Mouse (Mus musculus) hindbrain, postnatal 0 days (tissue): ENCODE data around the gene Lmln. TPM values are rescaled to one million over a fixed set of nuclear protein-coding genes. Genes with fewer than 3 reads are reported as not detected.

Experiments
- ATAC-seq: fragments of 200-750 bp; cut with Nextera tagmentation; 2 replicates; pipeline ENCODE4 v1.8.0; 2017; ENCODE audit warnings: mild to moderate bottlenecking, moderate TSS enrichment, moderate library complexity
- DNase-seq: peaks from one replicate; pipeline ENCODE4 v3.0.0-alpha.2; 2015; ENCODE audit warnings: low spot score
- H3K27ac ChIP-seq: fragments of 300-500 bp; sonication (generic); 2 replicates; pipeline ENCODE4 v1.5.1; 2014; ENCODE audit warnings: mild to moderate bottlenecking
- H3K27me3 ChIP-seq: fragments of 300-500 bp; sonication (generic); 2 replicates; pipeline ENCODE4 v1.6.1; 2014; ENCODE audit warnings: low read length, mixed read lengths; ENCODE audit not compliant: insufficient read depth
- H3K36me3 ChIP-seq: fragments of 300-500 bp; sonication (generic); 2 replicates; pipeline ENCODE4 v1.6.1; 2014; ENCODE audit warnings: low read length, mixed read lengths; ENCODE audit not compliant: insufficient read depth
- H3K4me1 ChIP-seq: fragments of 300-500 bp; sonication (generic); 2 replicates; pipeline ENCODE4 v1.6.1; 2014; ENCODE audit warnings: antibody characterized with exemption, low read length, mixed read lengths; ENCODE audit not compliant: insufficient read depth
- H3K4me2 ChIP-seq: fragments of 300-500 bp; sonication (generic); 2 replicates; pipeline ENCODE4 v1.6.1; 2014; ENCODE audit warnings: low read depth, mild to moderate bottlenecking, low read length, moderate library complexity, mixed read lengths
- H3K4me3 ChIP-seq: fragments of 300-500 bp; sonication (generic); 2 replicates; pipeline ENCODE4 v1.5.1; 2014; ENCODE audit warnings: low read length
- H3K9ac ChIP-seq: fragments of 300-500 bp; sonication (generic); replicated peaks from 2 replicates; pipeline ENCODE4 v1.6.1; 2014; ENCODE audit warnings: mild to moderate bottlenecking, low read length, moderate library complexity, mixed read lengths
- H3K9me3 ChIP-seq: fragments of 300-500 bp; sonication (generic); 2 replicates; pipeline ENCODE4 v1.6.1; 2016; ENCODE audit warnings: low read length, mixed read lengths
- CTCF ChIP-seq: IDR thresholded peaks from 2 replicates; pipeline ENCODE4 v1.5.1; 2016; ENCODE audit warnings: antibody characterized with exemption, control low read depth, low read depth
- WGBS: fragments of 180-500 bp; shearing (Covaris S2); extraction: QIAGEN DNeasy Blood & Tissue Kit; methylation state at CpG from one replicate; pipeline ENCODE4 v1.1.7; 2014; 5-methylcytosine and 5-hydroxymethylcytosine counted together
- polyA plus RNA-seq: library from polyadenylated mRNA; unstranded; fragments of >200 nt; fragmentation: Nextera tagmentation; extraction: Ambion mirVana; gene quantifications from 2 replicates; pipeline ENCODE4 v1.2.1, GENCODE M21; 2015
- total RNA-seq: library from RNA; depleted of rRNA; stranded (reverse); fragments of >200 nt; gene quantifications from 2 replicates; pipeline ENCODE4 v1.2.3, GENCODE M21; 2014

Gene Lmln
- total and polyA plus RNA-seq, 2 experiments from 2014 or later = 2.5 to 5.2 TPM

DNA sequence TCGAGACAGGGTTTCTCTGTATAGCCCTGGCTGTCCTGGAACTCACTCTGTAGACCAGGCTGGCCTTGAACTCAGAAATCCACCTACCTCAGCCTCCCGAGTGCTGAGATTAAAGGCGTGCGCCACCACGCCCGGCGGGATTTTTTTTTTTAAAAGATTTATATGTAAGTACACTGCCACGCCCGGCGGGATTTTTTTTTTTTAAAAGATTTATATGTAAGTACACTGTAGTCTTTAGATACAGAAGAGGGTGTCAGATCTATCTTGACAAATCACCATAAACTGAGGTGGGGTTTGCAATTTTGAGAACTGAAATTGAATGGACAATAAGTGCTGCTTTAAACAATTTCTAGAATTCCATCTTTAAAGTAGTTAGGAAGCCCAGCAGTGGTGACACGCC is 921 bp upstream of the Lmln start:
- Histone ChIP-seq H3K4me3 (no peak overlapping the region), H3K9me3 (no peaks in the 10 kb centered on the region), H3K9ac (no peak overlapping the region), H3K27ac (no peak overlapping the region), H3K4me2 (peak overlapping the region; percentile 89; the same call in 1 of the 2 replicates), H3K27me3 (no peaks in the 10 kb centered on the region), H3K36me3 (peaks cover 21% of the 10 kb centered on the region; the same call in 1 of the 2 replicates), H3K4me1 (0 out of 2 replicates have a peak, but pooled peaks cover 5% of the 10 kb centered on the region)
- WGBS = 56% methylated on average over 11 of the region's 11 CpGs
- DNase-seq = no peak
- ATAC-seq = no peak
- no peak for TF ChIP-seq CTCF

DNA sequence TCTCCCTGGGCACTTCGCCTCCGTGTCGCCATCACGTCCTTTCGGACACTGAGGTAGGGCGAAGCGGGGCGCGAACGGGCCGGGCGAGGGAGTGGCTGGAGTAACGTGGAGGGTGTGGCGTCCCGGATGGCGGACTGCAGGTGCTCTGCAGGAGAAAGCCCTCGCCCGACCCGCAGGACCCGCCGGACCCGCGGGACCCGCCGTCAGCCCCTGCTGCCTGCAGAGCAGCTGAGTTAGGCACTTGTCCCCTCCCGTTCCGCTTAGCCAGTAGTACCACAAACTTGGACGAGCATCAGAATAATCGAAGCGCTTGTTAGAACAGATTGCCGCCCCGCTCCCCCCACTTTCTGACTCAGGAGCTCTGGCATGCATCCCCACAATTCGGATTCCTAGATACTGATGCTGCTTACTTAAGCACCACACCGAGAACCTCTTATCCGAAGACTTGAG is 386 bp downstream of the Lmln start:
- ATAC-seq = no peak; the same call in 1 of the 2 replicates
- peak; percentile 58 for DNase-seq
- under 1% methylated on average over 35 of the region's 35 CpGs for WGBS
- H3K9me3 ChIP-seq = no peaks in the 10 kb centered on the region
- peaks cover 21% of the 10 kb centered on the region; the same call in 1 of the 2 replicates for H3K36me3 ChIP-seq
- peak overlapping the region; percentile 75 for H3K4me3 ChIP-seq
- 0 out of 2 replicates have a peak, but pooled peaks cover 2% of the 10 kb centered on the region for H3K4me1 ChIP-seq
- H3K27me3 ChIP-seq = no peaks in the 10 kb centered on the region
- H3K4me2 ChIP-seq = peak overlapping the region; percentile 89
- H3K9ac ChIP-seq = peak overlapping the region; percentile 78
- H3K27ac ChIP-seq = peak overlapping the region; percentile 69
- TF ChIP-seq CTCF = no peak

DNA sequence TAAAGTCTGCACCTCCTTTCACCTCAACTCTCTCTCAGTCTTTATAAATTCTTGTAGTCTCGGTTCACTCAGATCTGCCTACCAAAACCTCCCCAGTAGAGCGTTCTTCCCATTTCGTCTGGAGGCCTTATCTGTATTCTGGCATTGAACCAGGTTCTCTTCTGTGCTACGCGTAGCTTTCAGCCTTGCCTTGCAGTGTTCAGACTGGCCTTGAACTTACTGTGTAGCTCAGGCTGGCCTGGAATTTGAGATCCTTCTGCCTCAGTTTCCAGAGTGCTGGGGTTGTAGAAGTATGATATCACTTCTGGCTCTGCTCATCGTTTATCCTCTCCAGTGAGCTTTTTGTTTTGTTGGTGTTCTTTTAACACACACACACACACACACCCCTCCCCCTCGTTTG is 946 bp downstream of the Lmln start:
- Histone ChIP-seq H3K9me3 (no peaks in the 10 kb centered on the region), H3K27ac (peak overlapping the region; percentile 69; the same call in 1 of the 2 replicates), H3K4me3 (peak overlapping the region; percentile 75), H3K36me3 (peaks cover 21% of the 10 kb centered on the region; the same call in 1 of the 2 replicates), H3K4me1 (no peaks in the 10 kb centered on the region), H3K9ac (peak overlapping the region; percentile 78), H3K4me2 (peak overlapping the region; percentile 89), H3K27me3 (no peaks in the 10 kb centered on the region)
- ATAC-seq = no peak
- TF ChIP-seq CTCF = no peak
- peak; percentile 25 for DNase-seq
- 9% methylated on average over 7 of the region's 7 CpGs for WGBS

DNA sequence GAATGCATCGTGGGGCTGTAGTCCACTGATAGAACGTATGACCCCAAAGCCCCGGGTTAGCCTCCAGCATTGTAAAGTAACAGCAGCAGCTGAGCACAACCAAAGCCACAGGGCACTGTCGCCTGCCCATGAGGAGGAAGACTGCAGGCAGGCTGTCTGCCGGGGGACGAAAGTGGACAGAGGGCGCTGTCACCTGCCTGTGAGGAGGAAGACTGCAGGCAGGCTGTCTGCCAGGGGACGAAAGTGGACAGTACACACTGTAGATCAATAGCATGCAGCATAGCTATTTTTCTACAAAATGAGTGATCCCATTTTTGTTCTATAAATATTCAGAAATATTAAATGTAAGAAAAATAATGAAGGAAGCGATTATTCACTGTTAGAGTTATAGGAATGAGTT is 2.3 kb downstream of the Lmln start:
- peak; percentile 34; the same call in 1 of the 2 replicates for TF ChIP-seq CTCF
- H3K4me3 ChIP-seq = no peak overlapping the region
- H3K27me3 ChIP-seq = no peaks in the 10 kb centered on the region
- DNase-seq (no peak), ATAC-seq (no peak)
- H3K36me3 ChIP-seq = peaks cover 12% of the 10 kb centered on the region
- H3K27ac ChIP-seq = no peak overlapping the region
- no peaks in the 10 kb centered on the region for H3K9me3 ChIP-seq
- H3K9ac ChIP-seq = no peak overlapping the region
- H3K4me1 ChIP-seq = no peaks in the 10 kb centered on the region
- no peak overlapping the region for H3K4me2 ChIP-seq
- 67% methylated on average over 9 of the region's 9 CpGs for WGBS

DNA sequence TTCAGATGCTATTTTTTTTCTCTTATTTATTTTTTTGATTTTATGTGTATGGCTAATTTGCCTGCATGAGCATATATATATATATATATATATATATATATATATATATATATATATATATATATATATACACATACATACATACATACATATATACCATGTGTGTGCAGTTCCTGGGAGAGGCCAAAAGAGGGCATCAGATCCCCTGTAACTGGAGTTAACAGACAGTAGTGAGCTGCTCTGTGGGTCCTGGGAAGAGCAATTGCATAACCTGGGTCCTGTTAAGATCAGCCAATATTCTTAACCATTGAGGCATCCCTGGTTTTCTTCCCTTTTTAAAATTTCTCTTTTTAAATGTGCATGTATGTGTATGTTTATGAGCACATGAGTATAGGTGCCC is 8.6 kb downstream of the Lmln start:
- peaks cover 18% of the 10 kb centered on the region for H3K36me3 ChIP-seq
- H3K4me2 ChIP-seq = no peak overlapping the region
- DNase-seq (no peak), ATAC-seq (no peak)
- 0 out of 2 replicates have a peak, but pooled peaks have one; percentile 2 for TF ChIP-seq CTCF
- H3K9ac ChIP-seq = no peak overlapping the region
- H3K4me3 ChIP-seq = no peak overlapping the region
- H3K4me1 ChIP-seq = no peaks in the 10 kb centered on the region
- no peaks in the 10 kb centered on the region for H3K27me3 ChIP-seq
- H3K9me3 ChIP-seq = no peaks in the 10 kb centered on the region
- no peak overlapping the region for H3K27ac ChIP-seq

DNA sequence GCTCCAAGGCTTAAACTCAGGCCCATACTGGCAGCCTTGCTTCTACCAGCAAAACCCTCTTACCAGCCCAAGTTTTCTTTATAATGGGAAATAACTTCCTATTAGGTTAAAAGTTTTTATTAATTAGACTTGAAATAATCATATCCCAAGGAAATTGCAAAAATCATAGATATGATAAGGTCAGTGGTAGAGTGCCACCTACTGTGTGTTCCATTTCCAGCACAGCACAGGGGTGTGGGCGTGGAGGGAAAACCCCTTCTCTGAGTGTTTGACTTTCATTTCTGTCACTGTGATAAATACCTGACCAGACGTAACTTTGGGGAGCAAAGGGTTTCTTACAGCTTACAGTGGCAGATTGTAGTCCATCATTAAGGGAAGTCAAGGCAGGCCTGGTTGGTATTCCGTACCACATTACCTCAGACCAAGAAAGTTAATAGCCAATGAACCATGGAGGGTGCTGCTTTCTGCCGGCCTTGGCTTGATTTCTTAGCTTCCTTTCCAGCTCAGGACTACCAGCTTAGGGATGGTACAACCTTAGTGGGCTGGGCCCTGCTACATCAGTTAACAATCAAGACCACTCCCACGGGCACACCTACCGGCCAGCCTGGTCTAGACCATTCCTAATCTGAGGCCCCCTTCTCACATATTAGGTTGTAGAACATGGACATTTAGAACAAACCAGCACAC is 10.7 kb downstream of the Lmln start:
- Histone ChIP-seq H3K27me3 (no peaks in the 10 kb centered on the region), H3K4me1 (no peaks in the 10 kb centered on the region), H3K4me2 (no peak overlapping the region), H3K36me3 (peaks cover 18% of the 10 kb centered on the region), H3K9me3 (no peaks in the 10 kb centered on the region), H3K27ac (no peak overlapping the region), H3K4me3 (no peak overlapping the region), H3K9ac (no peak overlapping the region)
- TF ChIP-seq CTCF = no peak
- ATAC-seq = no peak
- DNase-seq = no peak
- WGBS = 89% methylated on average over 6 of the region's 6 CpGs

DNA sequence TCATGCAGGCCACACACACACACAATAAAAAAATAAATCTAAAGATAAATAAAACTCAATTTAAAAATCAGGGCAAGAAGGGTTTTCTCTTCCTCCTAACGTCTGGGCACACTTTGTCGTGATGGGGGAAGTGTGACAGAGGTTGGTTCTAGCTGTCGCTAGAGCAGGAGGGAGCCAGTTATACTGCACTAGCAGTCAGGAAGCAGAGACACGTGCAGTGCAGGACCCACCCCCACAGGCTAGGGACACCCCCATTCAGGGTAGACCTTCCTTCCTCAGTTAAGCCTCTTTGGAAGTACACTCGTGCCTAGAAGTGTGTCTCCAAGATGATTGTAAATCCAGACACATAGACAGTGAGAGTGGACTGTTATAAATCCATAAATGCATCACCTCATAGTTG is 12.6 kb downstream of the Lmln start:
- no peak for TF ChIP-seq CTCF
- H3K27ac ChIP-seq = no peak overlapping the region
- H3K4me2 ChIP-seq = no peak overlapping the region
- no peaks in the 10 kb centered on the region for H3K27me3 ChIP-seq
- no peaks in the 10 kb centered on the region for H3K4me1 ChIP-seq
- DNase-seq = no peak
- peaks cover 13% of the 10 kb centered on the region for H3K36me3 ChIP-seq
- 81% methylated on average over 5 of the region's 5 CpGs for WGBS
- no peaks in the 10 kb centered on the region for H3K9me3 ChIP-seq
- H3K9ac ChIP-seq = no peak overlapping the region
- no peak for ATAC-seq
- no peak overlapping the region for H3K4me3 ChIP-seq
